Mouse (Mus musculus) Muller cell, postnatal 12 days (primary cell): Measurements from ENCODE around the gene Shisa3.

Source experiments
- DNase-seq: peaks from one replicate; pipeline ENCODE4 v3.0.0-alpha.2; 2015; ENCODE audit errors: inconsistent ontology term

Gene Shisa3

GRCm38 (mm10) chr5:67607804-67608673 lies at the start of gene Shisa3:
Gene Shisa3, plus strand, starts transcription at chr5:67607882.
- DNase-seq = peak; percentile 46

GRCm38 (mm10) chr5:67558644-67559043 lies 49.0 kb upstream of the Shisa3 start:
- DNase-seq = no peak

GRCm38 (mm10) chr5:67559063-67559462 lies 48.6 kb upstream of the Shisa3 start:
- no peak for DNase-seq

GRCm38 (mm10) chr5:67572552-67573155 lies 35.0 kb upstream of the Shisa3 start:
- DNase-seq = no peak

- DNase-seq = no peak
Measured at GRCm38 (mm10) chr5:67574039-67574438, 33.6 kb upstream of the Shisa3 start.

GRCm38 (mm10) chr5:67575705-67576104 lies 32.0 kb upstream of the Shisa3 start:
- DNase-seq = no peak

GRCm38 (mm10) chr5:67579725-67580633 lies 27.7 kb upstream of the Shisa3 start:
- DNase-seq = no peak

GRCm38 (mm10) chr5:67595070-67595469 lies 12.6 kb upstream of the Shisa3 start:
- no peak for DNase-seq

- DNase-seq = no peak
Measured at GRCm38 (mm10) chr5:67595629-67596028, 12.1 kb upstream of the Shisa3 start.

- DNase-seq = no peak
Measured at GRCm38 (mm10) chr5:67599935-67600334, 7.7 kb upstream of the Shisa3 start.

GRCm38 (mm10) chr5:67605951-67606350 lies 1.7 kb upstream of the Shisa3 start:
- DNase-seq = peak; percentile 6

- DNase-seq = peak; percentile 54
Measured at GRCm38 (mm10) chr5:67606916-67607803, 522 bp upstream of the Shisa3 start.

- no peak for DNase-seq
Measured at GRCm38 (mm10) chr5:67608674-67609519, 1.2 kb downstream of the Shisa3 start.

GRCm38 (mm10) chr5:67609520-67609837 lies 1.8 kb downstream of the Shisa3 start:
- DNase-seq = no peak

- DNase-seq = no peak
Measured at GRCm38 (mm10) chr5:67621230-67621629, 13.5 kb downstream of the Shisa3 start.

- no peak for DNase-seq
Measured at GRCm38 (mm10) chr5:67628180-67628940, 20.7 kb downstream of the Shisa3 start.

- no peak for DNase-seq
Measured at GRCm38 (mm10) chr5:67629440-67629839, 21.8 kb downstream of the Shisa3 start.

GRCm38 (mm10) chr5:67629861-67630260 lies 22.2 kb downstream of the Shisa3 start:
- DNase-seq = no peak

GRCm38 (mm10) chr5:67631261-67631660 lies 23.6 kb downstream of the Shisa3 start:
- DNase-seq = no peak
